In the genomic region with DNA sequence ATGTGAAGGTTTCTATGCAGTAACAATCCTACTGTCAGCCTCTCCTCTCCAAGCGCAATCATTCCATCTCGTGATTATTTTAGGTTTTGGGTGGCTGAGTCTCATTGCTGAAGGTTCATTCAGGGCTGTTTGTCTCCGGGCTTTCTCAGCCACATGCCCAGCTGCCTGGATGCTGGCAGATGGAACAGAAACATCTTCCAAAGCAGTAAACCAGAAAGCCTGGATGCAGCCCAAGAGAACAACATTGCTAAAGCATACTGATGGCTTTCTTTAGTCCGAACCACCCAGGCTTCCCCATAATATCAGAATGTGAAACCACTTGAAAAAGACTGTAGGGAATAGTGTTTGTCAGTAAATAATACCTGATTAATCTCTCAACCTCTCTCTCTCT, we compare ENCODE assay signal across 15 mouse cellular contexts. TPM values are rescaled to one million over a fixed set of nuclear protein-coding genes. Genes with fewer than 3 reads are reported as not detected.
DNase-seq lines count a peak whose midpoint lies in the region; ATAC-seq lines count a peak whose summit lies in the region.
"Had no signal": no experiment of that assay in that cellular context is flagged by ENCODE, and none has a peak within 500 bp of the region (broad histone marks: within the 10 kb centered on the region; RNA-seq: fewer than 3 reads in every experiment).

No protein-coding gene starts in this region.

- H3K36me3 ChIP-seq in midbrain, embryonic 14.5 days (ENCODE audit: control insufficient read depth, insufficient read depth, low read length) = no peaks in the 10 kb centered on the region
- no peaks in the 10 kb centered on the region for H3K36me3 ChIP-seq in midbrain, embryonic 11.5 days (ENCODE audit: control insufficient read depth, insufficient read depth, low read length)

- DNase-seq in cerebellum, postnatal 14 days = peak; percentile 29 to 32
- no peak for DNase-seq in cerebellum, adult 18-20 months
- DNase-seq in midbrain, embryonic 14.5 days = peak; percentile 15
- no peak for DNase-seq in midbrain, embryonic 11.5 days (ENCODE audit: low spot score, missing footprints)
- DNase-seq in layer of hippocampus, postnatal 36 days = peak; percentile 33 to 41
- DNase-seq in right cerebral cortex, postnatal 4 days = peak; percentile 26
- DNase-seq in yolk sac, embryonic 10.5 days (ENCODE audit: low spot score) = no peak
- DNase-seq in adrenal gland, adult 2 months = no peak
- DNase-seq: gastrocnemius, postnatal 36 days; heart, postnatal 10 days; kidney, postnatal 36 days; lung, postnatal 14 days had no signal

- no peak overlapping the region for H3K4me3 ChIP-seq in midbrain, embryonic 14.5 days (replicated peaks; ENCODE audit: low read depth, low read length)
- no peak overlapping the region for H3K4me3 ChIP-seq in midbrain, embryonic 11.5 days (ENCODE audit: low read depth, low read length)
- H3K4me3 ChIP-seq: erythroblast, embryonic 14.5 days had no signal

- H3K9me3 ChIP-seq in midbrain, embryonic 14.5 days (ENCODE audit: control insufficient read depth, low read length) = no peaks in the 10 kb centered on the region
- H3K9me3 ChIP-seq in midbrain, embryonic 11.5 days (ENCODE audit: control insufficient read depth, low read length) = no peaks in the 10 kb centered on the region

- ATAC-seq in midbrain, embryonic 14.5 days (ENCODE audit: low FRiP score, low TSS enrichment) = no peak
- ATAC-seq in midbrain, embryonic 11.5 days (ENCODE audit: low FRiP score) = no peak
- ATAC-seq: midbrain, embryonic 16.5 days had no signal

- H3K4me2 ChIP-seq in midbrain, embryonic 14.5 days (ENCODE audit: low read length) = no peak overlapping the region
- no peak overlapping the region for H3K4me2 ChIP-seq in midbrain, embryonic 11.5 days
- H3K4me2 ChIP-seq: liver, embryonic 11.5 days had no signal

- no peak overlapping the region for H3K27ac ChIP-seq in midbrain, embryonic 14.5 days (replicated peaks; ENCODE audit: low read depth, low read length)
- H3K27ac ChIP-seq in midbrain, embryonic 11.5 days (ENCODE audit: low read depth, low read length) = no peak overlapping the region

- no peak overlapping the region for H3K9ac ChIP-seq in midbrain, embryonic 14.5 days (replicated peaks; ENCODE audit: low read length)
- H3K9ac ChIP-seq in midbrain, embryonic 11.5 days (ENCODE audit: low read length) = no peak overlapping the region

- H3K27me3 ChIP-seq in midbrain, embryonic 14.5 days (ENCODE audit: control insufficient read depth, insufficient read depth, low read length) = no peaks in the 10 kb centered on the region
- H3K27me3 ChIP-seq in midbrain, embryonic 11.5 days (ENCODE audit: control insufficient read depth, insufficient read depth, low read length) = no peaks in the 10 kb centered on the region

- no peaks in the 10 kb centered on the region for H3K4me1 ChIP-seq in midbrain, embryonic 14.5 days (ENCODE audit: control insufficient read depth, insufficient read depth, low read length)
- H3K4me1 ChIP-seq in midbrain, embryonic 11.5 days (ENCODE audit: control insufficient read depth, insufficient read depth, low read length) = no peaks in the 10 kb centered on the region

- 85% methylated on average over 4 of the region's 4 CpGs for WGBS in midbrain, embryonic 14.5 days
- WGBS in midbrain, embryonic 11.5 days = 91% methylated on average over 4 of the region's 4 CpGs

RNA-seq across cellular contexts. Expression of gene Sem1, which starts 34.2 kb away (rescaled TPM):
- polyA plus RNA-seq in midbrain, embryonic 14.5 days (2014; fragmentation: Nextera tagmentation; extraction: Ambion mirVana) = 146 and 164 TPM in 2 replicates
- 241 and 251 TPM in 2 replicates for polyA plus RNA-seq in midbrain, embryonic 11.5 days (2014; fragmentation: Nextera tagmentation; extraction: Ambion mirVana)
- total RNA-seq in layer of hippocampus, postnatal 36 days (2021) = 10 to 100 TPM; 46.9 to 48.9 TPM
- total RNA-seq in adrenal gland, adult 2 months (2021) = 10 to 100 TPM; 56.4 to 71.5 TPM
- 5.3 and 5.9 TPM in 2 replicates for polyA plus RNA-seq in adrenal gland, adult 2 months (2012; rRNA removed)

Comparison
In these comparisons a context has a peak if more than half of its experiments do, and no peak if none do; other contexts are left out.
1. DNase-seq: peak in cerebellum, postnatal 14 days (2 of 2), midbrain, embryonic 14.5 days (single experiment), layer of hippocampus, postnatal 36 days (2 of 2) and right cerebral cortex, postnatal 4 days (single experiment); none in cerebellum, adult 18-20 months (0 of 2), midbrain, embryonic 11.5 days (single experiment), yolk sac, embryonic 10.5 days (single experiment) and adrenal gland, adult 2 months (single experiment).
2. RNA of gene Sem1, which starts 34.2 kb away (polyA plus RNA-seq): 241 to 251 TPM in midbrain, embryonic 11.5 days and 146 to 164 TPM in midbrain, embryonic 14.5 days; 5.3 to 5.9 TPM in adrenal gland, adult 2 months; every median in the first group is over 10 times any median in the second.